Mouse (Mus musculus): ENCODE data around the gene Trem2. TPM values are rescaled to one million over a fixed set of nuclear protein-coding genes. Genes with fewer than 3 reads are reported as not detected.

Trem2 gene
- total RNA-seq (2014; rRNA removed) = 10.9 and 23.6 TPM in 2 replicates
- 8.2 and 8.4 TPM in 2 replicates for polyA plus RNA-seq (2015; fragmentation: Nextera tagmentation; extraction: Ambion mirVana)

GRCm38 (mm10) chr17:48346231-48346630, at the start of gene Trem2:
TSS of gene Trem2 (plus strand) at chr17:48346401.
- TF ChIP-seq CTCF (IDR thresholded peaks at IDR 0.05) = no peak
- no peaks in the 10 kb centered on the region for H3K27me3 ChIP-seq (ENCODE audit: insufficient read depth, low read length)
- H3K4me2 ChIP-seq (ENCODE audit: low read depth, low read length, poor library complexity, severe bottlenecking) = no peak within 1 kb of the TSS
- H3K4me3 ChIP-seq (ENCODE audit: low read depth, low read length) = no peak within 1 kb of the TSS
- no peak within 1 kb of the TSS for H3K9ac ChIP-seq (replicated peaks; ENCODE audit: low read length, poor library complexity, severe bottlenecking)
- H3K4me1 ChIP-seq (ENCODE audit: insufficient read depth, low read length) = no peaks in the 10 kb centered on the region
- 79% methylated on average over 5 of the region's 5 CpGs for WGBS
- H3K9me3 ChIP-seq (ENCODE audit: low read length) = no peaks in the 10 kb centered on the region
- ATAC-seq (ENCODE audit: low FRiP score) (no peak), DNase-seq (ENCODE audit: low spot score) (no peak)
- H3K27ac ChIP-seq (ENCODE audit: low read depth, low read length) = no peak within 1 kb of the TSS
- H3K36me3 ChIP-seq (ENCODE audit: insufficient read depth, low read length) = no peaks in the 10 kb centered on the region

- no peak within 1 kb of the TSS for H3K4me2 ChIP-seq (ENCODE audit: low read depth, low read length, poor library complexity, severe bottlenecking)
- TF ChIP-seq CTCF (IDR thresholded peaks at IDR 0.05) = no peak
- H3K27ac ChIP-seq (ENCODE audit: low read depth, low read length) = no peak within 1 kb of the TSS
- H3K4me3 ChIP-seq (ENCODE audit: low read depth, low read length) = no peak within 1 kb of the TSS
- H3K27me3 ChIP-seq (ENCODE audit: insufficient read depth, low read length) = no peaks in the 10 kb centered on the region
- H3K36me3 ChIP-seq (ENCODE audit: insufficient read depth, low read length) = no peaks in the 10 kb centered on the region
- DNase-seq (ENCODE audit: low spot score) = no peak
- H3K9ac ChIP-seq (replicated peaks; ENCODE audit: low read length, poor library complexity, severe bottlenecking) = no peak within 1 kb of the TSS
- no peaks in the 10 kb centered on the region for H3K4me1 ChIP-seq (ENCODE audit: insufficient read depth, low read length)
- no peaks in the 10 kb centered on the region for H3K9me3 ChIP-seq (ENCODE audit: low read length)
- no peak for ATAC-seq (ENCODE audit: low FRiP score)
- WGBS = 49% methylated on average over 3 of the region's 4 CpGs
These were observed 47.0 kb upstream of the Trem2 start, which contains the start of gene Treml2 for GRCm38 (mm10) chr17:48299203-48299602. TSS of gene Treml2 (plus strand) at chr17:48299498.

GRCm38 (mm10) chr17:48299756-48300155, 46.4 kb upstream of the Trem2 start:
- DNase-seq (ENCODE audit: low spot score) (no peak), ATAC-seq (ENCODE audit: low FRiP score) (no peak)
- Histone ChIP-seq H3K9me3 (ENCODE audit: low read length) (no peaks in the 10 kb centered on the region), H3K4me3 (ENCODE audit: low read depth, low read length) (no peak overlapping the region), H3K27me3 (ENCODE audit: insufficient read depth, low read length) (no peaks in the 10 kb centered on the region), H3K36me3 (ENCODE audit: insufficient read depth, low read length) (no peaks in the 10 kb centered on the region), H3K9ac (replicated peaks; ENCODE audit: low read length, poor library complexity, severe bottlenecking) (no peak overlapping the region), H3K4me2 (ENCODE audit: low read depth, low read length, poor library complexity, severe bottlenecking) (no peak overlapping the region), H3K27ac (ENCODE audit: low read depth, low read length) (no peak overlapping the region), H3K4me1 (ENCODE audit: insufficient read depth, low read length) (no peaks in the 10 kb centered on the region)
- no peak for TF ChIP-seq CTCF (IDR thresholded peaks at IDR 0.05)
- 64% methylated on average over 7 of the region's 7 CpGs for whole genome bisulfite sequencing

DNA sequence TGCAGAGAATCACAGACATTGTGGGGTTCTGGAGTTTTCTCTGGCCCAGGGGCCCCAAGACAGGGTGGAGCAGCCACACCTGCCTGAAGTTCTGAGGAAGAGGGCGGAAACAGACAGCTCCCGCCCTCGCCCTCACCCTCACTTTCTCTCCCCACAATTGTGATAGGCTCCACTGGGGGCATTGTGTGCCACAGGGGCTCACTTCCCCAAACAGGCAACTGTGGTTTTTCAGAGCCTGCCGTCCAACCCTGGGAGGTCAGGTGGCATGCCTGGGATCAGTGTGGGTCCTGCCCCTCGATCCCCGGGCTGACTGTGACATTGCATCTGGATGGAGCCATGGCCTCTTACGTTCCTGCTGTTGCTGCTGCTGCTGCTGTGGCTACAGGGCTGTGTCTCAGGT, 46.0 kb upstream of the Trem2 start:
- Histone ChIP-seq H3K36me3 (ENCODE audit: insufficient read depth, low read length) (no peaks in the 10 kb centered on the region), H3K4me2 (ENCODE audit: low read depth, low read length, poor library complexity, severe bottlenecking) (no peak overlapping the region), H3K9me3 (ENCODE audit: low read length) (no peaks in the 10 kb centered on the region), H3K4me1 (ENCODE audit: insufficient read depth, low read length) (no peaks in the 10 kb centered on the region), H3K4me3 (ENCODE audit: low read depth, low read length) (no peak overlapping the region), H3K27me3 (ENCODE audit: insufficient read depth, low read length) (no peaks in the 10 kb centered on the region), H3K9ac (replicated peaks; ENCODE audit: low read length, poor library complexity, severe bottlenecking) (no peak overlapping the region), H3K27ac (ENCODE audit: low read depth, low read length) (no peak overlapping the region)
- DNase-seq (ENCODE audit: low spot score) = no peak
- WGBS = 69% methylated on average over 7 of the region's 7 CpGs
- ATAC-seq (ENCODE audit: low FRiP score) = no peak
- TF ChIP-seq CTCF (IDR thresholded peaks at IDR 0.05) = no peak

DNA sequence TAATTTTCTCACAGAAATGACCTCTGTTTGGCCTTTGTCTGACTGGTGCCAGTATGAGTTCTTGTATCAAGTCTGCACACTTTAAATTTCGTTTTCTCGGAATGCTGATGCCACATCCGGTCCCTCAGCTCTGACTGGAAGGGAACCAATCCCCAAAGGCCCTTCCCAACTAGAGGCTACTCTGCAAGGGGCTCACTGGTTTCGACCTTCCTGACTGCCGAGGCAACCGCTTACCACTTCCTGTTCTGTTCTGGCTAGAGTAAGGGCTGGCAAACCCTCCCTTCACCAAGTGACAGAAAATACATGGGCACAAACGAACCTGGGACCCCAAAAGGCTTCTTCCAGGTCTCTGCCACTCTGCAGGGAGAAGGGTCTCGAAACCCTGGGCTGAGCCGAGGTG, 45.3 kb upstream of the Trem2 start:
- ATAC-seq (ENCODE audit: low FRiP score) (no peak), DNase-seq (ENCODE audit: low spot score) (no peak)
- Histone ChIP-seq H3K36me3 (ENCODE audit: insufficient read depth, low read length) (no peaks in the 10 kb centered on the region), H3K4me2 (ENCODE audit: low read depth, low read length, poor library complexity, severe bottlenecking) (no peak overlapping the region), H3K27ac (ENCODE audit: low read depth, low read length) (no peak overlapping the region), H3K27me3 (ENCODE audit: insufficient read depth, low read length) (no peaks in the 10 kb centered on the region), H3K4me1 (ENCODE audit: insufficient read depth, low read length) (no peaks in the 10 kb centered on the region), H3K9ac (replicated peaks; ENCODE audit: low read length, poor library complexity, severe bottlenecking) (no peak overlapping the region), H3K4me3 (ENCODE audit: low read depth, low read length) (no peak overlapping the region), H3K9me3 (ENCODE audit: low read length) (no peaks in the 10 kb centered on the region)
- WGBS = 84% methylated on average over 9 of the region's 9 CpGs
- TF ChIP-seq CTCF (IDR thresholded peaks at IDR 0.05) = no peak

DNA sequence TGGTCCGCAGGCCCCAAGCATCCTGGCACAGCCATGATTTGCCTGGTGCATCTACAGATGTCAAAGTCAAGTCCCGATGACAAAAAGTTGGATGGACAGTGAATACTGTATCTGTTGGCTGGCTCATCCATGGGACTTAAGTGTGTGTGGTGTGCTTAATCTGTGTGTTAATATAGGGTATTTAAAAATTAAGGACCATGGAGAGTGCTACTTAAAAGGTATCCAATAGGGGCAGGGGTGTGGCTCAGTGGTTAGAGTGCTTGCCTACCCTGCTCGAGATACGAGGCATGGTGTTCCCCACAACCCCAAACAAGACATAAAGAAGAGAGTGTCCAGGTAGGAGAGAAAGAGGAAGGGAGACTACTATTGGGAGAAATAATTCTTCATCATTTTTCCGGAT, 44.4 kb upstream of the Trem2 start:
- ATAC-seq (ENCODE audit: low FRiP score) (no peak), DNase-seq (ENCODE audit: low spot score) (no peak)
- no peaks in the 10 kb centered on the region for H3K27me3 ChIP-seq (ENCODE audit: insufficient read depth, low read length)
- no peaks in the 10 kb centered on the region for H3K4me1 ChIP-seq (ENCODE audit: insufficient read depth, low read length)
- H3K4me2 ChIP-seq (ENCODE audit: low read depth, low read length, poor library complexity, severe bottlenecking) = no peak overlapping the region
- WGBS = 91% methylated on average over 5 of the region's 5 CpGs
- H3K4me3 ChIP-seq (ENCODE audit: low read depth, low read length) = no peak overlapping the region
- H3K36me3 ChIP-seq (ENCODE audit: insufficient read depth, low read length) = no peaks in the 10 kb centered on the region
- no peak overlapping the region for H3K9ac ChIP-seq (replicated peaks; ENCODE audit: low read length, poor library complexity, severe bottlenecking)
- no peaks in the 10 kb centered on the region for H3K9me3 ChIP-seq (ENCODE audit: low read length)
- TF ChIP-seq CTCF (IDR thresholded peaks at IDR 0.05) = no peak
- H3K27ac ChIP-seq (ENCODE audit: low read depth, low read length) = no peak overlapping the region
